Mouse (Mus musculus) G1E (cell line): ENCODE data around the gene Mtm1.

ENCODE experiments used
- CTCF ChIP-seq: IDR thresholded peaks from 2 replicates; pipeline ENCODE4 v1.5.1; 2012; ENCODE audit warnings: low read depth, low read length, inconsistent platforms, mixed read lengths
- GATA1 ChIP-seq: IDR thresholded peaks from 2 replicates; pipeline ENCODE4 v1.6.1; 2012; ENCODE audit warnings: borderline replicate concordance, low read length, inconsistent platforms, mixed read lengths

- TF ChIP-seq CTCF: no peak
- no peak for TF ChIP-seq GATA1
These were observed 83.6 kb downstream of the Mtm1 start for GRCm38 (mm10) chrX:71294191-71294590.
